Mouse (Mus musculus) ES-CJ7 (cell line): Measurements from ENCODE around the gene 4930433I11Rik.
"Not testable (repeated sequence)": the region's sequence is repeated elsewhere in the genome, so short reads cannot be mapped to it uniquely, and the experiment has no call there.

Experiments used
- DNase-seq: peaks from one replicate; pipeline ENCODE4 v3.0.0; 2011; ENCODE audit warnings: low read depth, low spot score

Gene 4930433I11Rik

GRCm38 (mm10) chr7:40987243-40987642, at the start of gene 4930433I11Rik:
TSS of gene 4930433I11Rik (plus strand) at chr7:40987543.
- DNase-seq = no peak

- DNase-seq = no peak
These were observed 48.0 kb upstream of the 4930433I11Rik start for GRCm38 (mm10) chr7:40939371-40939770.

- DNase-seq = peak; percentile 18
These were observed 45.0 kb upstream of the 4930433I11Rik start for GRCm38 (mm10) chr7:40942233-40942935.

GRCm38 (mm10) chr7:41032419-41032818, 45.1 kb downstream of the 4930433I11Rik start, which contains the start of gene Gm4884:
TSS of gene Gm4884 (plus strand) at chr7:41032719.
- DNase-seq = not testable (repeated sequence)

- DNase-seq = not testable (repeated sequence)
These were observed 56.7 kb downstream of the 4930433I11Rik start for GRCm38 (mm10) chr7:41044058-41044457.
